Mouse (Mus musculus) spleen, postnatal 10 days (tissue): ENCODE results near the gene Calr3.
A peak's percentile ranks its signal among the peaks of the same experiment; 100 is the strongest.

ENCODE experiments used
- DNase-seq, 2 experiments: peaks; one replicate each; pipeline ENCODE4 v3.0.0; 2021 to 2022; ENCODE audit warnings: low spot score in 2 of 2

Gene Calr3

GRCm38 (mm10) chr8:72443338-72443993 lies at the start of gene Calr3, which contains the start of gene 1700030K09Rik:
Gene Calr3, minus strand, starts transcription at chr8:72443870.
Gene 1700030K09Rik, plus strand, starts transcription at chr8:72443880.
- DNase-seq: peak; percentile 93 to 100

GRCm38 (mm10) chr8:72493381-72493780 lies 49.7 kb upstream of the Calr3 start:
- DNase-seq: no peak

GRCm38 (mm10) chr8:72492622-72493081 lies 49.0 kb upstream of the Calr3 start:
- DNase-seq: peak; percentile 99 to 100

GRCm38 (mm10) chr8:72491680-72492621 lies 48.3 kb upstream of the Calr3 start, which contains the start of gene Slc35e1:
Gene Slc35e1, minus strand, starts transcription at chr8:72492614.
- peak; percentile 41 to 61 for DNase-seq

GRCm38 (mm10) chr8:72491017-72491416 lies 47.3 kb upstream of the Calr3 start:
- no peak for DNase-seq

GRCm38 (mm10) chr8:72487014-72487413 lies 43.3 kb upstream of the Calr3 start:
- DNase-seq: no peak

GRCm38 (mm10) chr8:72485456-72486199 lies 42.0 kb upstream of the Calr3 start:
- peak in 1 of 2 experiments; percentile 53 for DNase-seq

GRCm38 (mm10) chr8:72474826-72475546 lies 31.3 kb upstream of the Calr3 start, which contains the start of gene Cherp:
Gene Cherp, minus strand, starts transcription at chr8:72475226.
- DNase-seq: peak; percentile 90 to 97

GRCm38 (mm10) chr8:72470684-72471083 lies 27.0 kb upstream of the Calr3 start:
- DNase-seq: no peak

- no peak for DNase-seq
Measured at GRCm38 (mm10) chr8:72469984-72470383, 26.3 kb upstream of the Calr3 start.

- no peak for DNase-seq
Measured at GRCm38 (mm10) chr8:72469243-72469642, 25.6 kb upstream of the Calr3 start.

- no peak for DNase-seq
Measured at GRCm38 (mm10) chr8:72464211-72464610, 20.5 kb upstream of the Calr3 start.

GRCm38 (mm10) chr8:72459881-72460533 lies 16.3 kb upstream of the Calr3 start:
- no peak for DNase-seq

GRCm38 (mm10) chr8:72458457-72458856 lies 14.8 kb upstream of the Calr3 start:
- no peak for DNase-seq

- no peak for DNase-seq
Measured at GRCm38 (mm10) chr8:72457806-72458205, 14.1 kb upstream of the Calr3 start.

GRCm38 (mm10) chr8:72455317-72455716 lies 11.6 kb upstream of the Calr3 start:
- no peak for DNase-seq

GRCm38 (mm10) chr8:72453904-72454303 lies 10.2 kb upstream of the Calr3 start:
- no peak for DNase-seq

GRCm38 (mm10) chr8:72451516-72451915 lies 7.8 kb upstream of the Calr3 start:
- DNase-seq: no peak

- peak in 1 of 2 experiments; percentile 55 for DNase-seq
Measured at GRCm38 (mm10) chr8:72445071-72445470, 1.4 kb upstream of the Calr3 start.

GRCm38 (mm10) chr8:72443994-72444350 lies 302 bp upstream of the Calr3 start:
- DNase-seq: no peak
